Mouse (Mus musculus) brown adipose tissue, adult 24 weeks (tissue): ENCODE results near the gene Abi3bp. TPM values are rescaled to one million over a fixed set of nuclear protein-coding genes. Genes with fewer than 3 reads are reported as not detected.

Source experiments
- H3K27ac ChIP-seq: fragments of 200-500 bp; replicated peaks from 2 replicates; pipeline ENCODE4 v1.5.1; 2012; ENCODE audit warnings: low read depth, mild to moderate bottlenecking, low read length
- H3K4me1 ChIP-seq: fragments of 200-500 bp; 2 replicates; pipeline ENCODE4 v1.6.1; 2012; ENCODE audit warnings: low read length, mixed read lengths; ENCODE audit not compliant: control insufficient read depth, insufficient read depth, insufficient read length
- H3K4me3 ChIP-seq: fragments of 200-500 bp; 2 replicates; pipeline ENCODE4 v1.5.1; 2012; ENCODE audit warnings: low read depth, mild to moderate bottlenecking, low read length, moderate library complexity; ENCODE audit not compliant: insufficient read depth
- polyA plus RNA-seq: library from polyadenylated mRNA; stranded (reverse); fragments of >200 nt; gene quantifications from 2 replicates; pipeline ENCODE4 v1.2.4, GENCODE M21; 2012; ENCODE audit not compliant: missing spikeins, insufficient read depth, insufficient read length

Gene Abi3bp
- polyA plus RNA-seq: 7.9 and 8.9 TPM in 2 replicates

DNA sequence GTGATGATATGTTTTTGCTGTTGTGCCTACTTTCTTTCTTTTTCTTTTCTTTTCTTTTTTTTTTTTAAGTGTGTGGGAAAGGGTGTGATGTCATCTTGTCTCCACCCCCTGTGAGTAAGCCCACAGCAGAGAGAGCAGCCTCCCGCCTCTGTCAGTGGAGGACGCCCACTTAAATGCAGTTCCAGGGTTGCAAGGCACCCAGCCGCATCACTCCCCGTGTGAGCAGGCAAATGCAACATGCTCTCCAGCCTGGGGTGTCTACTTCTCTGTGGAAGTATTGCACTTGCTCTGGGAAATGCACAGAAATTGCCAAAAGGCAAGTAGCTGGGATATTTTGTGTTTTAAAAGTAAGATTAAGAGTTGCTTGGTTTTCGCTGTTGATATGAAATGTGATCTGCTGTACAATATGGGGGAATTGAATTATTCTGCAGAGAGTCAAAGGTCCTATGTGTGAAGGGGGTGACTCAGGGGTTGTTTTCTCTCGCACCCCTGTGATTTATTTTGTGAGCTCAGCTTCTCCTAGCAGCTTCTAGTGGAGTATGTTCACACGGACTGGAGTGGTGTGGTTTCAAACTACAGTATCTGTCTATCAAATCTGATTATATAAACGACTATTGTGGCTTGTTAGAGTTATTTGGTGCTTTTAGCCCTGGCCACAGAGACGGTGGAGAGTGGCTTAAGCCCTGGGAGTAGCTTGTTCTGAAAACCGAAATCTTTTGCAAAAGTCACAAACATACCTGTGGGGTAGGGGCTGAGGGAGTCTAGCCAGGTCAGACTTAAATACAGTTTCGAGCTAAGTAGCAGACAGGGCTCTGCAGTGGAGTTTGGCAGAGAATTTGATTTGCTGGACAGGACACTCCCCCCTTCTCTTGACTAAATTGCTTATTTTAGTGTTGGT, at the start of gene Abi3bp:
TSS of gene Abi3bp (plus strand) at position 202 of the 898 bp plus-strand sequence.
- no peak within 1 kb of the TSS for H3K27ac ChIP-seq

DNA sequence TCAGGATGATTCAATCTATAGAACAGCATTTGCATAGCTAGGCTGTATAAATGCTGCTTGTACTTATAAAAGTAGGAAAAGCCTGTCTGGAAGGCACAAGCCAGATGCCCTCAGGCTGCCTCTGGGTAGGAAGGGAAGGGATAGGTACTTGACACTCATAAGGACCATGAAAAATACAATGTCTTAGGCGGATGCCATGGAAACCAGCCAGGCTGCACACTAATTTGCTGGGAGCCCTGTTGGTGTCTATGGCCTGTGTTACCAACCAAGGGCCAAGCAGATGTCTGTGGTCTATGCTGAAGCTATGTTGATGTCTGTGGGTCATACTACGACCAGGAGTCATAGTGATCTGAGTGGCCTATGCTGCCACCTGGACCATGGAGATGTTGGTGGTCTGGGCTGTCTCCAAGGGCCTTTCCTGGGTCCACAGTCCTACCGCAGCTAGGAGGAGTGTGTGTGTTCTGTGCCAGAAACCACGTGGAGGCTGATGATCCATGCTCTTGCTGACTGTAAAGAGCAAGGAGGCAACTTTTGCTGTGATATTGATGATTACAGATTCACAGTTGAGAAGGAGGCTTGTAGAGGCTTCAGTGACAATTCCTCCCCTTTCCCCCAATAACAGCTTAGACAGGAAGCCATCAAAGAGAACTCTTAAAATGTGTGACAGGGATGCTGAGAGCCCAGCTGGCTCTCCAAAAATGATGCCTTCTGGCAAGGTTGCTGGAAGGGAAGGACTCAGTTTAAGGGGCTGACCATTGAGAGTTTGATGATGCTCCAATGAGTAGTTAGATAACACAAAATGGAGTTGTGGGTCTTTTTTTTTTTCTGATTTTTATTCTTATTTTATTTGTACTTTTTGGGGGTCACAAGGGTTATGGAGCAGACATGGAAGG, 42.1 kb upstream of the Abi3bp start:
- Histone ChIP-seq H3K4me1 (no peaks in the 10 kb centered on the region), H3K27ac (no peak overlapping the region), H3K4me3 (no peak overlapping the region)

More for the DNA sequence above, at the start of gene Abi3bp:
- Histone ChIP-seq H3K4me3 (peak within 1 kb of the TSS; percentile 67), H3K4me1 (no peaks in the 10 kb centered on the region; the same call in 1 of the 2 replicates)

DNA sequence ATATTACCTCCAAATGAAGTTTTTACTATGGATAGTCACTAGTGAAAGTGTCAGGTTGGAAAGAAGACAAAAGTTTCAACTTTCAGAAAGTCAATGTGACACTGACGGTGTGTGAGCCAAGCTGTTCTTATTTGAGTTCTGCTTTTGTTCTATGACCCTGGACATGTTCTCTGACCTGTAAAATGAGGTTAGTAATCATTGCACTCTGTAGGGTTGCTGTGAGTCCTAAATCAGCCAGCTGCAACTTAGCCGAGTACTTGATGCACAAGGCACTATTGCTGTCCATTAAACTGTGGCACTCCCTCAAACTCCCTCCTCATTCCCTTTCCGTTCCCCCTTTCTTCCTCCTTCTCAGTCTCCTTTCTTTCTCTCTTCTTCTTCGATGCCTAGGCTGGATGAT, 37.4 kb upstream of the Abi3bp start:
- no peaks in the 10 kb centered on the region for H3K4me1 ChIP-seq
- H3K4me3 ChIP-seq: no peak overlapping the region
- H3K27ac ChIP-seq: no peak overlapping the region

- Histone ChIP-seq H3K4me1 (no peaks in the 10 kb centered on the region), H3K27ac (no peak overlapping the region), H3K4me3 (no peak overlapping the region)
These were observed 36.6 kb upstream of the Abi3bp start for GRCm38 (mm10) chr16:56441113-56441512.

DNA sequence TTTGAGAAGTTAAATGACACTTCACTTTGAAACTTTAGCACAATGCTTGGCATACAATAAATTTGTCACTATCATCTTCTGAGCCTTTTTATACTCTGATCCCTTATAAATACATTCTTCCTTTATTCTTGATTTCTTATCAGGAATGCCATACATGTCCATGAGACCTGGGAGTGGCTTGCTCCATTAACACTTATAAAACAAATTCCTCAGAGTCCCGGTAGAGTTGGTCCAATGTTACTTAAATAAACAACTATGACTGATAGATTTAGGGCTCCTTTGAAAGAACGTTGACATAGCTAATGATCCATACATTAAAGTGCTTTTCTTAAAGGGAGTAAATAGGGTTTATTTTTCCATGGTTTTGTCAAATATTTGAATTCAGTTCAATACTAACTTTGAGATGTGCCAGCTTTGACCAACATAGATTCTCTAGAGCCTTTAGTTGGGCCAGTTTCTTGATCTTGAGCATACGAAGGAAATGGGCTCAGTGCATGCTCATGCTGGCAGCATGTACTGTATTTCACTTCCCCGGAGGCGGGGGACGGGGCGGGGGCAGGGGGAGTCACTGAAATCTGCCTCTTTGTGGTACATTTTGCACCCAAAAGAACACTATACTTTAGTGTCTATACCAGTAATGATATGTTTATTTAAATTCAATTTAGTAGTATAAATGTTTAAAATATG, 35.9 kb upstream of the Abi3bp start:
- Histone ChIP-seq H3K27ac (no peak overlapping the region), H3K4me1 (no peaks in the 10 kb centered on the region), H3K4me3 (no peak overlapping the region)

DNA sequence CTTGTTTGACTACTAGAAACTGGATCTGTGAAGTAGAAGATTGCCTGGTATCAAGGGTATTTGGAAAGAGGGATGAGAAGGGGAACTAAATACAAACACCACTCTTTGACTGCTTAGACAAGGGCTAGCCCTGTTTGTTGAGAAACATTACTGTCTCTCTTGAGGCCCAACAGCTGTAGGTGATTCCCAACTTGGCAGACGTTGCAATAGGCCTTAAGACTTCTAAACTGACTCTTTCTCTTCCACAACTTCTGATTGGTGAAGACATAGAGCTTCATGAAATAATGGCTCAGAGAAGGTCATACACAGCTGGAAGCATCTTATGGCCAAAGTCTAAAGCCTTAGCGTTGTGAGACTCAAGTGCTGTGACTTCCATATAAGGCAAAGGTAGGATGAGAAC, 26.2 kb upstream of the Abi3bp start:
- no peak overlapping the region for H3K27ac ChIP-seq
- H3K4me1 ChIP-seq: peaks cover 4% of the 10 kb centered on the region; the same call in 1 of the 2 replicates
- H3K4me3 ChIP-seq: no peak overlapping the region

GRCm38 (mm10) chr16:56451923-56452322, 25.8 kb upstream of the Abi3bp start:
- H3K27ac ChIP-seq: no peak overlapping the region
- peaks cover 4% of the 10 kb centered on the region; the same call in 1 of the 2 replicates for H3K4me1 ChIP-seq
- H3K4me3 ChIP-seq: no peak overlapping the region

GRCm38 (mm10) chr16:56458052-56458754, 19.5 kb upstream of the Abi3bp start:
- no peak overlapping the region for H3K27ac ChIP-seq
- H3K4me1 ChIP-seq: no peaks in the 10 kb centered on the region
- H3K4me3 ChIP-seq: no peak overlapping the region

DNA sequence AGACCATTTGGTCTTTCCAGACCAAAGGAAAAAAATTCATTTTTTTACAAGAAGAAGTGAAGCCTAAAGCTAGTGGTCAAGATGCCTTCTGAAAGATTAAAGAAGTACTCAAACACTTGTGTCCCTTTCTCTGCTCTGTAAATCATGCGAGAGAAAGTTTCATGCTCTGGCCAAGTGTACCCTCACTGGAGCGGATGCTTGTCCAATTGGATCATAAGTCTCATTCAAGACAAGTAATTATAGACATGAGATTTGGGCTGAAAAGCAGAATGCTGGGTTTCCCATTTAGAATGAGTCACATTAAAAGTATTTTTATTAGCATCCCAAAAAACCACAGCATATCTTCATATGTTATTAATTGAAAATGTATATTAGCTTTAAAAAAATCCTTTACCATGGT, 4.5 kb upstream of the Abi3bp start:
- no peak overlapping the region for H3K27ac ChIP-seq
- no peaks in the 10 kb centered on the region; the same call in 1 of the 2 replicates for H3K4me1 ChIP-seq
- H3K4me3 ChIP-seq: no peak overlapping the region

DNA sequence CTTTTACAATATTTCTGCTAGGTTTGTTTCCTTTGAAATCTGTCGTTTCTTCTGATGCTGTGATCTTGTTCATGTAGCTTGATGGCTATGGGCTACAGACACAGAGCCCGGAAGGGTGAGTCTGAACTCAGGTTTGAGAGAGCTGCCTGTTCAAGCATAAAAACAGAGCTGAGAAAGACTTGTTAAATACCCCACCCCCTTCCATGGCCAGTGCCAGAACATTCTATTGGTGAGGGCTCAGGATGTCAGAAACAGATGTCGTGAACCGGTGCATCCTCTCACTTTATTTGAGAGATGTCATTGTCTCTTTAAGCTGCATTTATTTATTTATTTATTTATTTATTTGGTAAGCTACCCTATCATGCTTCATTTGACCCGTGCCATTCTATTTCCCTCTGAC, 2.0 kb upstream of the Abi3bp start:
- Histone ChIP-seq H3K4me1 (no peaks in the 10 kb centered on the region; the same call in 1 of the 2 replicates), H3K4me3 (no peak overlapping the region), H3K27ac (no peak overlapping the region)

DNA sequence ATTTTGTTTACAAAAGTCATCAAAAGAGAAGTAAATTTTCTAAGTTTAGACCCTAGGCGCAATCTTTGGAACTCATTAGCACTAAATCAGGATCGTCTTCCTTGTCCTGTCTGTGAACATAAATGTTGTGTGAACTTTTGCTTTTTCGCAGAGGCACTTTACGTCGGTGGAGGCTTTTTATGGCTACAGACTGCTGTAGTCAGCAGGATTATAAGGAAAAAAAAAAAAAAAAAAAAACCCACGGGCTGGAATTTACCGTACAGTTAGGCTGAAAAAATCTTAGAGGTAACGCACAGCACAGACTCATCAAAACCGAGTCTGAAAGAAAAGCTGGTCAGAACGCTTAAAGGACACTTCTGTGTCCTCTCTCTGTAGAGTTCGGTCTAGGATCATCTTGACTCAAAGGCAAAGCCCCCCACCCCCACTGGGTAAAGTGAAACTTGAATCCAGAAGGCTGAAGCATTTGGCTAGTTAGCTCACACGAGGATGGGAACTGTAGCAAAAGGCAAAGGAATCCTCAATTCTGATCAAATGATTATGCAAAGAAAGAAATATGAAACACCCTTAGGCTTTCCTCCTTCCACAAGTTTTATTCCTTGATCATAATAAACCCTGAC, 1.0 kb downstream of the Abi3bp start:
- H3K4me1 ChIP-seq: no peaks in the 10 kb centered on the region; the same call in 1 of the 2 replicates
- H3K4me3 ChIP-seq: peak overlapping the region; percentile 67
- no peak overlapping the region for H3K27ac ChIP-seq

DNA sequence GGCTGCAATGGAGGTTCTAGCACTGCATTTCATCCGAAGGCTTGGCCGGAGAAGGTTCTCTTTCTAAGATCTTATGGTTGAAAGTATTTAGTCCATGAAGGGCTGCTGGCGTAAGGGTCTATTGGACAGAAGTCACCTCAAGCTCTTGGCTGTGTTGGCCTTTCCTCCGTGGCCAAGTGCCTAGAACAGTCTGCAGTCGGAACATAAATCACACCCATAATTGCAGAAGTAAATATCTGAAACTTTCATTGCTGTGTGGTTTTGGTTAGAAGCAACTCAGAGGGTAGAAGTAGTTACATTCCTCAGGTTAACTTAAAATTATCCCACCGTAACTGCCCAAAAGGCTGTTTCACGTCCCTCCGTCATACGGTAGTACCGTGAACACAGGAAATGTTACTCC, 5.8 kb downstream of the Abi3bp start:
- H3K27ac ChIP-seq: no peak overlapping the region
- H3K4me1 ChIP-seq: no peaks in the 10 kb centered on the region
- H3K4me3 ChIP-seq: no peak overlapping the region

DNA sequence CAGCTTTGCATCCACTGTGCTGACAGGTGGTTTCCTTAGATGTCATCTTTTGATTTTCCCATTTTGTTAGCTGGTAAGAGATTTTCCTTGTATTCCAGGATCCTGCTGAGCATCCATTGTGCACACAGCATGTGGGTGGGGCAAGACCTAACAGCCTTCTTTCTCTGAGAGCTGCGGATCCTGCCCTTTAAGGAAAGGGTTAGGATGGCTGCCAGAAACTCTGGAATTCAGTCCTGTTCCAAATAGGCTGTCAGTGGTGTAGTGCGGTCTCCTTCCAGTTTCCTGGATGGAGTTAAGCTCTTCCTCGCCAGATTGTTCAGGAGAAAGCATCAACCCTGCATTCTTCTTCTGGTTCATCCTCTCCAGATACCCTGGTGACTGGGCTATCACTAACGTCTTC, 8.8 kb downstream of the Abi3bp start:
- no peak overlapping the region for H3K27ac ChIP-seq
- no peaks in the 10 kb centered on the region for H3K4me1 ChIP-seq
- H3K4me3 ChIP-seq: no peak overlapping the region

- Histone ChIP-seq H3K4me3 (no peak overlapping the region), H3K27ac (no peak overlapping the region), H3K4me1 (no peaks in the 10 kb centered on the region)
These were observed 13.2 kb downstream of the Abi3bp start for GRCm38 (mm10) chr16:56490861-56491260.
